Mouse (Mus musculus): ENCODE measurements around the gene Nudt4.

GRCm38 (mm10) chr10:95545051-95545450 is 18.9 kb downstream of the Nudt4 start:
- TF ChIP-seq CTCF (IDR thresholded peaks at IDR 0.05; ENCODE audit: low read depth, low read length) = no peak
- no peak for TF ChIP-seq POLR2A (IDR thresholded peaks at IDR 0.05; ENCODE audit: extremely low read depth, insufficient read depth, low read length)
